Mouse (Mus musculus): Measurements from ENCODE around the gene Lgr5.

Gene Lgr5

DNA sequence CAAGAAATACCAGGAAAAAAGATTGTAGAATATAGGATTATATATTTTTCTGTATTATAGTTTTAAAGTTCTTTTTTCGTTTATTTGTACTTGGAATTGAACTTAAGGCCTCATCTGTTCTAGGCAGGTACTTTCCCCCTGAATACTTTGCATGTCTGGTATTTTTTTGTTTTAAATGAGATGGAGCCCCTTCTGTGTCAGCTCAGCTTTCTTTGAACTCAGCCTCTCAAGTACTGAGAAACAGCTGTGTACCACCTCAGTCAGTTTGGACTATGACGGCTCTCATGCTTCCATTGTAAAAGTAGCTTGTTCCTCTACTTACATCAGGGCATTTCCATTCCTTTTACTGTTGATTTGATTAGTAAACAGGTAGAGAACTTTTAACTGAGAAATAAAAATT is 174.1 kb downstream of the Lgr5 start:
- no peak for DNase-seq

DNA sequence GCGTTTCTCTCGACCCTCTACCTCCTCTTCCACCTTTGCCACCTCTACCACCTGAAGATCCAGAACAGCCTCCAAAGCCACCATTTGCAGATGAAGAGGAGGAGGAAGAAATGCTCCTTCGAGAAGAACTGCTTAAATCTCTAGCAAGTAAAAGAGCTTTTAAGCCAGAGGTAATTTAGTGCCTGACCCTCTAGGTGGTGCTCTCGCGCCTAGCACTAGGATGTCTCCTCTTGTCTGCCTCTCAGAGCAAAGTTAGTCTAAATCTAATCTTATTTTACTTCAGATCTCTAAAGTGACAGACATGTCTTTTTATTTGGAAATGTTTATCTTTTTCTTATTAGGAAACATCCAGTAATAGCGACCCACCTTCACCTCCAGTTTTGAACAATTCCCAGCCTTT is 181.2 kb downstream of the Lgr5 start:
- peak; percentile 31 for DNase-seq

Measured in kidney, adult 18-20 months (tissue).